16 mouse cellular contexts compared by ENCODE assay signal in the genomic region with DNA sequence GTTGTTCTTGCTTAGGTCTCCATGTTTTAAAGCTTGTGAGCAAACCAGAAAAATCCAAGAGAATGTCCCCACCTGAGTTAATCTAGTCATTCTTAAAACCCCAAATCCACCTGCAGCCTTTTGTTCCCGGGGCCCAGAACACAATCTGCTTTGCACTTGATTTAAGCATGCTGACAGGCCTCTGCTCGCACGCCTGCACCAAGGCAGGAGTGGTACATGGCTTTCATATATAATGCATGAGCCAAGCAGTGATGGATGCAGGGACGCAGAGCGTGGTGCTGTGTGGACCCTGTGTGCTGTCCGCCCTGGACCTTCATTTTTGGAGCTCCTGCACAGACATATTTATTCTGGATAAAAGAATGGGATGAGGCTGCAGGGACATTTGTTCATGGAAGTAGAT. TPM values are rescaled to one million over a fixed set of nuclear protein-coding genes. Genes with fewer than 3 reads are reported as not detected.
A peak's percentile ranks its signal among the peaks of the same experiment; 100 is the strongest.
DNase-seq lines count a peak whose midpoint lies in the region; ATAC-seq and TF ChIP-seq lines count a peak whose summit lies in the region.
"Had no signal": no experiment of that assay in that cellular context is flagged by ENCODE, and none has a peak within 500 bp of the region (broad histone marks: within the 10 kb centered on the region; RNA-seq: fewer than 3 reads in every experiment).

No protein-coding gene starts in this region.

- 84% methylated on average over 6 of the region's 6 CpGs for WGBS in liver, postnatal 0 days (ENCODE audit: insufficient replicate concordance)
- WGBS in liver, embryonic 11.5 days = 82% methylated on average over 6 of the region's 6 CpGs
- 45% methylated on average over 6 of the region's 6 CpGs for WGBS in hindbrain, embryonic 15.5 days
- WGBS in midbrain, embryonic 16.5 days = 37% methylated on average over 6 of the region's 6 CpGs

- no peaks in the 10 kb centered on the region for H3K36me3 ChIP-seq in liver, postnatal 0 days (replicated peaks; ENCODE audit: insufficient read depth, low read length)
- H3K36me3 ChIP-seq in liver, embryonic 11.5 days (ENCODE audit: control insufficient read depth, insufficient read depth, low read length) = no peaks in the 10 kb centered on the region
- H3K36me3 ChIP-seq in hindbrain, embryonic 15.5 days = no peaks in the 10 kb centered on the region
- H3K36me3 ChIP-seq in midbrain, embryonic 16.5 days (ENCODE audit: control insufficient read depth, insufficient read depth, low read length) = no peaks in the 10 kb centered on the region
- H3K36me3 ChIP-seq: kidney, embryonic 15.5 days had no signal

- H3K4me1 ChIP-seq in liver, postnatal 0 days (ENCODE audit: insufficient read depth) = peaks cover 9% of the 10 kb centered on the region
- 0 out of 2 replicates have a peak, but pooled peaks cover 2% of the 10 kb centered on the region for H3K4me1 ChIP-seq in liver, embryonic 11.5 days (replicated peaks; ENCODE audit: control insufficient read depth, insufficient read depth, low read length)
- H3K4me1 ChIP-seq in hindbrain, embryonic 15.5 days (replicated peaks) = peaks cover 18% of the 10 kb centered on the region
- peaks cover 19% of the 10 kb centered on the region for H3K4me1 ChIP-seq in midbrain, embryonic 16.5 days (ENCODE audit: control insufficient read depth, insufficient read depth, low read length)
- H3K4me1 ChIP-seq: kidney, embryonic 15.5 days had no signal

- intact Hi-C loops in gastrocnemius, adult 2 months (cut with DNase I) = no loop called here

- H3K27me3 ChIP-seq in liver, postnatal 0 days (ENCODE audit: insufficient read depth, low read length) = no peaks in the 10 kb centered on the region
- no peaks in the 10 kb centered on the region for H3K27me3 ChIP-seq in liver, embryonic 11.5 days (replicated peaks; ENCODE audit: control insufficient read depth, insufficient read depth, low read length)
- no peaks in the 10 kb centered on the region for H3K27me3 ChIP-seq in hindbrain, embryonic 15.5 days
- no peaks in the 10 kb centered on the region for H3K27me3 ChIP-seq in midbrain, embryonic 16.5 days (ENCODE audit: control insufficient read depth, insufficient read depth, low read depth, low read length)
- H3K27me3 ChIP-seq: kidney, embryonic 15.5 days had no signal

- H3K4me2 ChIP-seq in liver, postnatal 0 days (ENCODE audit: low read depth, low read length) = no peak overlapping the region
- H3K4me2 ChIP-seq in liver, embryonic 11.5 days = no peak overlapping the region
- no peak overlapping the region for H3K4me2 ChIP-seq in hindbrain, embryonic 15.5 days
- no peak overlapping the region for H3K4me2 ChIP-seq in midbrain, embryonic 16.5 days (ENCODE audit: low read length)
- H3K4me2 ChIP-seq: kidney, embryonic 15.5 days had no signal

- no peak for ATAC-seq in liver, postnatal 0 days
- ATAC-seq in liver, embryonic 11.5 days (replicated peaks; ENCODE audit: low FRiP score) = no peak
- ATAC-seq in hindbrain, embryonic 15.5 days (ENCODE audit: low FRiP score, low read depth) = peak; percentile 79; the same call in 1 of the 2 replicates
- peak; percentile 88 for ATAC-seq in midbrain, embryonic 16.5 days
- no peak for ATAC-seq in monocyte, adult 5-6 weeks (replicated peaks; ENCODE audit: insufficient number of reproducible peaks, low FRiP score, low TSS enrichment, poor library complexity, severe bottlenecking)
- ATAC-seq: inflammation-experienced regulatory T-cells, adult 6 months had no signal

- DNase-seq in liver, postnatal 0 days = no peak
- no peak for DNase-seq in liver, embryonic 11.5 days (ENCODE audit: low spot score)
- no peak for DNase-seq in gastrocnemius, adult 2 months
- DNase-seq in gastrocnemius, postnatal 10 days = no peak
- DNase-seq: adrenal gland, adult 8-10 months; cerebellum, adult 9-10 months; heart, adult 11 months; lung, adult 2 months; thymus, adult 2 months had no signal

- no peak overlapping the region for H3K4me3 ChIP-seq in liver, postnatal 0 days (ENCODE audit: low read depth, low read length)
- H3K4me3 ChIP-seq in liver, embryonic 11.5 days (ENCODE audit: low read depth, low read length) = no peak overlapping the region
- no peak overlapping the region for H3K4me3 ChIP-seq in hindbrain, embryonic 15.5 days
- no peak overlapping the region for H3K4me3 ChIP-seq in midbrain, embryonic 16.5 days (ENCODE audit: low read depth, low read length)
- no peak overlapping the region for H3K4me3 ChIP-seq in gastrocnemius, adult 2 months
- H3K4me3 ChIP-seq: kidney, embryonic 15.5 days had no signal

- TF ChIP-seq EP300 in liver, postnatal 0 days (IDR thresholded peaks at IDR 0.05; ENCODE audit: low read depth) = no peak

- TF ChIP-seq CTCF in liver, postnatal 0 days (IDR thresholded peaks at IDR 0.05; ENCODE audit: low read depth) = no peak
- no peak for TF ChIP-seq CTCF in gastrocnemius, adult 2 months (IDR thresholded peaks at IDR 0.05)

- peak overlapping the region; percentile 69 for H3K27ac ChIP-seq in liver, postnatal 0 days (ENCODE audit: low read depth)
- no peak overlapping the region for H3K27ac ChIP-seq in liver, embryonic 11.5 days (ENCODE audit: low read depth, low read length)
- H3K27ac ChIP-seq in hindbrain, embryonic 15.5 days (replicated peaks) = peak overlapping the region; percentile 76
- H3K27ac ChIP-seq in midbrain, embryonic 16.5 days (ENCODE audit: low read length) = peak overlapping the region; percentile 72
- no peak overlapping the region for H3K27ac ChIP-seq in gastrocnemius, adult 2 months
- H3K27ac ChIP-seq: kidney, embryonic 15.5 days had no signal

- no peak overlapping the region for H3K9ac ChIP-seq in liver, postnatal 0 days (replicated peaks)
- H3K9ac ChIP-seq in liver, embryonic 11.5 days (ENCODE audit: low read depth, low read length) = no peak overlapping the region
- no peak overlapping the region for H3K9ac ChIP-seq in hindbrain, embryonic 15.5 days
- H3K9ac ChIP-seq in midbrain, embryonic 16.5 days (ENCODE audit: low read depth, low read length) = no peak overlapping the region
- H3K9ac ChIP-seq: kidney, embryonic 15.5 days had no signal

- H3K9me3 ChIP-seq in liver, postnatal 0 days (ENCODE audit: low read length) = no peaks in the 10 kb centered on the region
- no peaks in the 10 kb centered on the region for H3K9me3 ChIP-seq in liver, embryonic 11.5 days (ENCODE audit: control insufficient read depth, low read length)
- no peaks in the 10 kb centered on the region for H3K9me3 ChIP-seq in hindbrain, embryonic 15.5 days
- H3K9me3 ChIP-seq in midbrain, embryonic 16.5 days (replicated peaks; ENCODE audit: control insufficient read depth, low read length, poor library complexity, severe bottlenecking) = no peaks in the 10 kb centered on the region
- H3K9me3 ChIP-seq: kidney, embryonic 15.5 days had no signal

RNA-seq across cellular contexts. Expression of a gene that starts 6.4 kb away (rescaled TPM):
- 56.1 and 57.0 TPM in 2 replicates for polyA plus RNA-seq in liver, postnatal 0 days (2015; fragmentation: Nextera tagmentation; extraction: Ambion mirVana)
- polyA plus RNA-seq in liver, embryonic 11.5 days (2014; fragmentation: Nextera tagmentation; extraction: Ambion mirVana) = 4.1 and 5.6 TPM in 2 replicates
- polyA plus RNA-seq in hindbrain, embryonic 15.5 days (2015; fragmentation: Nextera tagmentation; extraction: Ambion mirVana) = not detected in 2 replicates
- polyA plus RNA-seq in midbrain, embryonic 16.5 days (2015; fragmentation: Nextera tagmentation; extraction: Ambion mirVana) = not detected in 2 replicates
- total RNA-seq in gastrocnemius, adult 2 months (2021) = not detected
- not detected in 3 replicates for total RNA-seq in monocyte, adult 5-6 weeks (2017)
- under 1 TPM in 1 of 2 experiments, not detected in 1; 0.45 TPM for total RNA-seq in gastrocnemius, postnatal 10 days (2021)
- total RNA-seq: adrenal gland, adult 8-10 months; MEL had no signal
- polyA plus RNA-seq: inflammation-experienced regulatory T-cells, adult 6 months; small intestine, adult 2 months had no signal

Comparison
In these comparisons a context has a peak if more than half of its experiments do, and no peak if none do; other contexts are left out.
1. H3K27ac ChIP-seq: peak in liver, postnatal 0 days (single experiment), hindbrain, embryonic 15.5 days (single experiment) and midbrain, embryonic 16.5 days (single experiment); none in liver, embryonic 11.5 days (single experiment) and gastrocnemius, adult 2 months (single experiment).
2. ATAC-seq: peak in hindbrain, embryonic 15.5 days (single experiment) and midbrain, embryonic 16.5 days (single experiment); none in liver, postnatal 0 days (single experiment), liver, embryonic 11.5 days (single experiment) and monocyte, adult 5-6 weeks (single experiment).